Mouse (Mus musculus) cerebellum, adult 9-11 months (tissue): ENCODE data around the gene Thsd7a.
A peak's percentile ranks its signal among the peaks of the same experiment; 100 is the strongest.

Source experiments
- DNase-seq: peaks from one replicate; pipeline ENCODE4 v3.0.0; 2022

Gene Thsd7a

GRCm38 (mm10) chr6:12649633-12650032, 99.6 kb downstream of the Thsd7a start:
- DNase-seq: no peak

GRCm38 (mm10) chr6:12628637-12629246, 120.5 kb downstream of the Thsd7a start:
- DNase-seq: no peak

GRCm38 (mm10) chr6:12606638-12607246, 142.5 kb downstream of the Thsd7a start:
- DNase-seq: no peak

GRCm38 (mm10) chr6:12602927-12603326, 146.3 kb downstream of the Thsd7a start:
- no peak for DNase-seq

- DNase-seq: no peak
Observed at GRCm38 (mm10) chr6:12602161-12602560, 147.0 kb downstream of the Thsd7a start.

GRCm38 (mm10) chr6:12584456-12584855, 164.8 kb downstream of the Thsd7a start:
- DNase-seq: no peak

DNA sequence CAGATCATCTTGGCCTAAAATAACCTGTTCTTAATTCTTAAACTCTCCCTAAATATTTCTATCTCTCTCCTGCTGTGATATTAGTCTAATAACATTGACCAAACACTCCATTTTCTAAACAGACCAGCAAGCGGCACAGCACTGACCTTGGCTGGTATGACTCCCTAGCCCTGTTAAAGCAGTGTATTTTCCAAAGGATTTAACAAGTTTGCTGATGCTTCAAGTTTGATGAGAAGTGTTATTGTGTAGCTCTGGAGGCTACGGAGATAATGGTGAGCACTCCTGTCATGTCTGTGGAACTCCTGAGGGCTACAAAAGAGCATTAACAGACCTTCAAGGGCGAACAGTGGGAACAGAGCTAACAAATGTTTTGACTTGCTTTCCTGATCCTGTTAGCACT, 168.1 kb downstream of the Thsd7a start:
- no peak for DNase-seq

GRCm38 (mm10) chr6:12575619-12576216, 173.5 kb downstream of the Thsd7a start:
- no peak for DNase-seq

DNA sequence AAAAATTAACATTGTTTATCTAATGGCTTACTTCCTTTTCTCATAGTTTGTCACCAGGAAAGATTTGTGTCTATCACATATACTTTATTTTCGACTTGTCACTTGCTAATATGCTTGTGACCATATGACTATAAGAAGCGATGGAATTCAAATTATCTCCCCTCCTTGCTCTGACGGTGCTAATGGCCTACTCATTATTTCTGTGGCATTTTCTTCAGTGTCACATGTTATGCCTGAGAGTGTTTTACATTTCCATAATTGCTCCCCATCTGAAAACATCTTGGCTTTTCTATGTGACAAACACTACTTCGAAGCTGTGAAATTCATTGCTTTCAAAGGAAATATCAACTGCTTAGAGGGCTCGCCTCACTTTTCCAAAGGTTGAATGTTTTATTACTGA, 177.0 kb downstream of the Thsd7a start:
- DNase-seq: no peak

- no peak for DNase-seq
Observed at GRCm38 (mm10) chr6:12565136-12565535, 184.1 kb downstream of the Thsd7a start.

GRCm38 (mm10) chr6:12562336-12562735, 186.9 kb downstream of the Thsd7a start:
- no peak for DNase-seq

DNA sequence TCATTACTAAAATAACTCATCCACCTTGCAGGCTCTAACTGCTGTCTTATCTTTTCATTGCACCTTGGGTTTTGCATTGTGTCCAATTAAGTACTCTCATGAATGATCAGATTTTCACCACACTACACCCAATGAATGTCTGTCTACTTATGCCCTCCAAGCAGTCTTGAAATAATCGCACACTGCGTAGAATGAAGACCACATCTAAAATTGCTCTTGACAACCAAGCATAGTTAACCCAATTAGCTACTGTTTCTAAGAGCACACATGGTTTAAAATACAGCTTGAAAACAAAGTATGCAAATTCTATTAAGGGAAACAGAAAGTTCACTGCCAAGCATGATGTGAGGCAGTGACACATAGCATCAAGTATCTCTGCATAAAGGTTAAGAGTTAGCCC, 188.7 kb downstream of the Thsd7a start:
- DNase-seq: no peak

DNA sequence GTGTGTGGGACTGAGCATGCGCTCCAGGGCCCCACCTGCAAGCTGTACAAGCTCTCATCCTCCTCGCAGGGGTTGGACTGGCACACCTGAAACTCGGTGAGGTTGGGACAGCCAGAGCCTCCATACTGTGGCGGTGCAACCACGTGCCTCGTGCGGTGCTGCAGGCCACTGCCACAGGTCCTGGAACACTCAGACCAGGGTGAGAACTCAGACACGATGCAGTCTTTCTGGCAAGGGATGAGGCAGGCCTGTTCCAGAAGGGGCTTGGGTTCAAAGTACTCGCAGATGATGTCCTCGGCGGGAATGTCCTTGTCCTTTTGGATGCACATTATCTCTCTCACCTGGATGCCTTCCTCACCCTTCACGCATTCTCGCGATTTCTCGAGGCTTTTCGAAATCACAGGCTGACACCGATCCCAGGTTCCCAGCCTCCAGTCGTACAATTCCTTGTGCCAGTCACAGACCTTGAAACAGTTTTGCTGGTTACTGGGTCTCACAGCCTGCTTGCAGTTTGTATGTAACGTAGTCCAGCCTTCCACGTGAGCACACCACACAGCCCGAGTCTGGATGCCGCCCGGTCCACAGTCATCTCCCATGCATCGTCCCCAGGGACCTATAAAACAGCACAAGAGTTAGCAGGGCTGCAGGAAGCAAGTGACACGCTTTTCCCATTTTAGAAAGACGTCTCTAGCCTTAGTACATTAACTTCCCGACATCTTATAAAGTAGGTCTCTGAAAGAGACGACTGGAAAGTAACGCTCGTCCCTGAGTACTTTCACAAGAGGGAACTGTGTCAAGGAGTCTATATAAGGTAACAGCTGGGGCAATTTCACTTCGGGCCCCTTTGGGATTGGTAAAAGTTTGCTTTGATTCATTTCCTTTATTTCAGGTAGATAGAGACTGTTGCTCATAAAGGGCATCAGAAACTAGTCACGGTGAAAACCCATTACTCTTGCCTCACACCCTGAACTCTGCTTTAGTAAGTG, 193.8 kb downstream of the Thsd7a start:
- no peak for DNase-seq

- DNase-seq: no peak
Observed at GRCm38 (mm10) chr6:12551176-12551575, 198.0 kb downstream of the Thsd7a start.

- DNase-seq: no peak
Observed at GRCm38 (mm10) chr6:12550054-12550655, 199.1 kb downstream of the Thsd7a start.

- DNase-seq: no peak
Observed at GRCm38 (mm10) chr6:12544096-12544495, 205.1 kb downstream of the Thsd7a start.

DNA sequence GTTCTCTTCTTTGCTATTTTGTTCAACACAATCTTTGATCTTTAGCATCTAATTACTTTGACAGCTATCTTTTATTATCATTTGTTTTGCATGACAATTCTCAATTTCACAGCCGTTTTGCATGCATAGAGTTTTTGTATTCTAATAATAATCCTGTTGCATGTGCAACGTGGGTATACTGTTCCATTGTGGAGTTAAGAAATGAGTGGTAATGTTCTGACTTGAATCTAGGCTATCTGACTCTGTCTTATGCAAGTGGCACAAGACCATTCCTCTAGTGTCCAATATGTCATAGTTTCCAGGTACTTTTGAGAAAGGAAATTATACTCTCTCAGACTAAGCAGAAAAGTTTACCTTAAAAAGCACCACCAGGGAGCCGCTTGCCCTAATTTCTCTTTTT, 206.7 kb downstream of the Thsd7a start:
- no peak for DNase-seq

GRCm38 (mm10) chr6:12519121-12519520, 230.1 kb downstream of the Thsd7a start:
- DNase-seq: peak; percentile 22

- DNase-seq: no peak
Observed at GRCm38 (mm10) chr6:12518283-12518903, 230.8 kb downstream of the Thsd7a start.

DNA sequence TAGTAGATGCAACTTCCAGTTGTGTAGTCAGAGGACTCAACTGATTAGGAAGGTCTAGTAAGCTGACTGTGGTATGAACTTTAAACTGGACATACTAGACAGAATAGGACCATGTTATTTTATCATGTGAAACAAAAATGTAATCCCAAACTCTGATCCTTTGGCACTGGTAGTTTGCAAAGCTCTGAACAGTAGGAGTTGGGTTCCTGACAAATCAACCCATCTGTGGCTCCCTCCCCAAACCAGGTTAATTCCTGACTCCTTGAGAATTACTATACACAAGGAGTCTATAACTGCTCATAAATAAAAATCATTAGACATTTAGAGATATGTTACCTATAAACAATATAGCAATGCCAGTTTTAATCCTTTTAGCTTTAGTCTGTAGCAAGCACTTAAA, 231.5 kb downstream of the Thsd7a start:
- DNase-seq: no peak

DNA sequence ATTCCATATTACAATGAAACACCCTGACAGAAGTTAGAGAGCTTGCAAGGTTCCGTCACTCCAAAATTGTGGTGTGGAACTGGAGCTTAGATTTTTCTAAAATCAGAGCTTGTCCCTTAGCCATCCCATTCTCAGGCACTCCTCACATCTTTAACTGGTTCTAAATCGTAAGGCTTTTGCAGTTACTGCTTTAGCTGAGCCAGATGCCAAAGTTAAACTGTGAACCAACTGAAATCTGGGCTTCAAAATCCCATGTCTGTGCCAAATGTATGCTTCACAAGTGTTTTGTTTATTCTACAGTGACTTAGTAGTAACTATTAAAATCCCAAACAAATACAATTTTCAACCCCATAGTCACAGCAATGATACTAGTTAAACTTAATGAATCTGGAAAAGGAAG, 242.3 kb downstream of the Thsd7a start:
- no peak for DNase-seq

DNA sequence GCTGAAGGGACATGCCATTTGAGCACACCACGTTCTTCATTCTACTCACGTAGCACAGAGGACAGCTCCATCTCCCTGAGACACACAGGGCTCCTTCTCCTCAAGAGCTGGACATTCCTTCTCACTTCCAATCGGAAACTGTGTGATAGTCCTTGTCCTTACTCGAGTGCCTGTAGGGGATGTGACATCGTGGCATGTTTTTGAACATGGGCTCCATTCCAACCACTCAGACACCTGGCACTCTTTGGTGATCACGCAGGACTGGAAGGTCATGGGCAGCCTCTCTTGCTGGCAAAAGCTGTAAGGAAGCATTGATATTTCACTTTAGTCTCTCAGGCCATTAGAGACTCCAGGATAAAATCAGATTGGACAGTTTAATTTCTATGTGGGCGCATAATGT, 245.3 kb downstream of the Thsd7a start:
- DNase-seq: no peak
